Mouse (Mus musculus) heart, postnatal 4 days (tissue): ENCODE data around the gene Gm20683. TPM values are rescaled to one million over a fixed set of nuclear protein-coding genes. Genes with fewer than 3 reads are reported as not detected.
"Not testable (repeated sequence)": the region's sequence is repeated elsewhere in the genome, so short reads cannot be mapped to it uniquely, and the experiment has no call there.

Experiments
- DNase-seq: peaks from one replicate; pipeline ENCODE4 v3.0.0; 2021
- total RNA-seq, 2 experiments: library from RNA; stranded (reverse); gene quantifications; 2 replicates each; pipeline ENCODE4 v1.2.3; 2021

Gene Gm20683
- total RNA-seq, 2 experiments from 2014 or later = 1.8 to 2.6 TPM

- no peak for DNase-seq
Observed at GRCm38 (mm10) chr17:25873405-25874147, 32.0 kb upstream of the Gm20683 start.

- no peak for DNase-seq
Observed at GRCm38 (mm10) chr17:25872676-25873075, 31.1 kb upstream of the Gm20683 start.

DNA sequence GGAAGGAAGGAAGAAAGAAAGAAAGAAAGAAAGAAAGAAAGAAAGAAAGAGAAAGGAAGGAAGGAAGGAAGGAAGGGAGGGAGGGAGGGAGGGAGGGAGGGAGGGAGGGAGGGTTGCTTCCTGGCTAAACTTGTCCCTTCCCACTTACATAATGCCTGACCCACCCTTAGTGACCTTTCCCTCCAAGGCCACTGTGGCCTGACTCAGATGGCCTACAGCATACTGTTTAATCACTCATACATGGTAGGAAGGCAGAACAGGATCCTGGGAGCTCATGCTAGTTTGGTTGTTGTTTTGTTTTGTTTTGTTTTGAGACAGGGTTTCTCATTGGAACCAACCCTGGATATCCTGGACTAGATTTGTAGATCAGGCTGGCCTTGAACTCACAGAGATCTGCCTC, 30.0 kb upstream of the Gm20683 start:
- not testable (repeated sequence) for DNase-seq

- DNase-seq = no peak
Observed at GRCm38 (mm10) chr17:25869954-25870353, 28.4 kb upstream of the Gm20683 start.

GRCm38 (mm10) chr17:25869498-25869897, 27.9 kb upstream of the Gm20683 start:
- no peak for DNase-seq

DNA sequence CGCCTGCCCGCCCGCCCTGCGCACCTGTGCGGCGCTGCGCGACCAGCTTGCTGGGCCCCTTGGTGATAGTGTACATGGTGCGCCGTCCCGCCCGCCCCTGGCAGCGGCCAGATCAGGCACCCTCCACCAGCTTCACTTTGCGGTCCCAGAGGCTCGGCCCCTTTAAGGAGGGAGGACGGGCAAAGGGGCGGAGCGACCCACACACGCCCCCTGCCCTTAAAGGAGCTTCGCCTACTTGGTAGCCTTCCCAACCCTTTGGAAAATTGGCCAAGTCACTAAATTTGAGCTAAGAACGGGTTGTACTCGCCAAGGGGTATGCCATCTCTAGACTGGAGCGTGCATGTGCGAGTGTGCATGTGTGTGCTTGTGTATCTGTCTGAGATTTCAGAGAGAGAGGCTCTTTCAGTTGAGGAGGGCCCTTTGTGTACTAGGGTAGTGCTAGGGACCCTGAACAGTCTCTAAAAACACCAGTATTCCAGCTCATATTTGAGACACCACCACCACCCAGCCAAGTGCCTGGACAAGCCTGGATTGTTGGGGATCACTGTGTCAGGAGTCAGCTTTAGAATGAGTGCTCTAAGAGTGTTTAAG, 27.1 kb upstream of the Gm20683 start, which contains the start of gene Mcrip2:
Mcrip2 (minus strand) TSS at position 164 of the 591 bp plus-strand sequence.
- peak; percentile 85 for DNase-seq

DNA sequence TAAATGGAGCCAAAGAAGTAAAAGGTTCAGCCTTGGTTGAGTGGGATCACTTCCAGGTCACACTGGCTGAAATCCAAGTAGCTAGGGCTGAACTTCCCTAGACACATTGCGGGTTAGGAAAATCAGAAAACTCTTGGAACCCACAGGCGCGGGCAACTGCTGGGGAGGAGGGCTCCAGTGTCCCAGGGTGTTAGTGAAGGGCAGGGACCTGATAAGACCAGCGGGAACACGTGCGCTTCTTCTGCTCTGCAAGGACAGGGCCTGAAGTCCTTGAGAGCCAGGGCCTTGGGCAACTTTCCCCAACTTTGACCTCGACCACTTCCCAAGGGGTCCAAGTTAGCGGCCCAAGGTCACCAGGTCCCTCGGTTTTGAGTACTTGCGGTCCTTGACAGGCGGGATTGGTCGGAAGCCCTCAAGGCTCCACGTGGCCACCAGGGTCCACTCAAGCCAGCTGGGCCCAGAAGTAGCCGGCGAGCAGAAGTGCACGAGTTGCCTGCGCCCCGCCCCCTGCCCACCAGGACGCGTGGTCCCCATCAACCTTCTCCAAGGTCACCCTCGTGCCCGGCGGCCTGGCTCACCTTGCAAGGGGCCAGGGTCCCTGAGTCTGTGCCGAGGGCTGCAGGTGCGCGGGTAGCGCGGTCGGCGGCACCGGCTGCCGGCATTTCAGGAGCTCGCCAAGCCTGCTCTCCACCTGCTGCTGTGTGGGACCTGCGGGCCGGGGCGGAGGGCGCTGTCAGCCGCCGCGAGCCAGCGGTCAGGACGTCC, 26.5 kb upstream of the Gm20683 start:
- DNase-seq = peak; percentile 74

GRCm38 (mm10) chr17:25867509-25867835, 25.9 kb upstream of the Gm20683 start:
- no peak for DNase-seq

DNA sequence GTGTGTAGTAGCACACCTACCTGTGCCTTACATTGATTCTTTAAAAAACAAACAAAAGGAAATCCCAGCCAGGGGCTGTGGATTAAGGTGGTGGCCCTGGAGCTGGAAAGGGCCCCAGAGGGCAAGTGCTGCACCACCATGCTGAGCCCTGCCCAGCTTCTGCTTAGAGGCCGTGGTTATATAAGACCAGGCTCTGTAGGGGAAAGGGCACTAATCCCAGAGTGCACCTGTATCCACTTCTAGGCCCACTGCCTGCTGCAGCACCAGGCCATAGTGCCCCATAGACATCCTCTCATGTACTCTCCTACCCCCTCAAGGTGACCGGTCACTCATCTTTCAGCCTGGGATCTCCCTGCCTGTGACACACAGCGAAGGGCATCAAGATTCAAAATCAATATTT, 24.6 kb upstream of the Gm20683 start:
- DNase-seq = peak; percentile 6

DNA sequence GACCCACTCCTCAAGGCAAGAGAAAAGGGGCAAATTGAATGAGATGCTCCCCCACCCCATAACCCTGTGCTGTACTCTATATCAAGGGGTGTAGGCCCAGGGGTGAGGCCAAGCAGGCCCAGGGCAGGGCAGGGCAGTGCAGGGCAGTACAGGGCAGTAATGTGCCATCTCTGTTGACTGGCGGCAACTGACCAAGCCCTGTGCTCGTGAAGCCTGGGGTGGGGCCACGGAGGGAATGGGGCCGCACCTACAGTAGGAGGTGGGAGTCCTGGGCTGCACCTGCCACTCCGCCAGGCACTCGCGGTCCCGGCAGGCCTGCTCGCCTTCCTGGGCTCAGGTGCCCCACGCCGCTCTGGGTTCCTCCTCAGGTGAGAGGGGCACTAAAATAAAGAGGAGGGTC, 23.7 kb upstream of the Gm20683 start:
- DNase-seq = peak; percentile 7

- no peak for DNase-seq
Observed at GRCm38 (mm10) chr17:25864311-25864710, 22.7 kb upstream of the Gm20683 start.

DNA sequence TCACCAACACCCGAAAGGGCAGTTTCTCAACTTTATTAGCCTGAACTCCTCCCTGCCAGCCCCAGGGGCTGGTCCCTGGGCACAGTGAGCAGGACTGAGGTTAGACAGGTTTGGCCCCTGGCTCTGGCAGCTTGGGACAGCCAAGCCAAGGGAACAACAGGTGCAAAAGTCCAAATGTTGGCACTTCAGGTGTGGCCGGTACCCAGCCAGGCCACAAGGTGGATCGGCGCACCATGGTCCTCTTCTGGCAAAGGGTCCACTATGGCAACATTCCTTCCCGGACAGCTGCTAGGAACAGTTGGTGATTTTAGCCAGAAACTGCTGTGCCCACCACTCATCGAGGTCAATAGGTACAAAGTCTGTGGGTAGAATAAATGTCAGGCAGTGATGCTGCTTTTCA, 22.1 kb upstream of the Gm20683 start:
- no peak for DNase-seq

DNA sequence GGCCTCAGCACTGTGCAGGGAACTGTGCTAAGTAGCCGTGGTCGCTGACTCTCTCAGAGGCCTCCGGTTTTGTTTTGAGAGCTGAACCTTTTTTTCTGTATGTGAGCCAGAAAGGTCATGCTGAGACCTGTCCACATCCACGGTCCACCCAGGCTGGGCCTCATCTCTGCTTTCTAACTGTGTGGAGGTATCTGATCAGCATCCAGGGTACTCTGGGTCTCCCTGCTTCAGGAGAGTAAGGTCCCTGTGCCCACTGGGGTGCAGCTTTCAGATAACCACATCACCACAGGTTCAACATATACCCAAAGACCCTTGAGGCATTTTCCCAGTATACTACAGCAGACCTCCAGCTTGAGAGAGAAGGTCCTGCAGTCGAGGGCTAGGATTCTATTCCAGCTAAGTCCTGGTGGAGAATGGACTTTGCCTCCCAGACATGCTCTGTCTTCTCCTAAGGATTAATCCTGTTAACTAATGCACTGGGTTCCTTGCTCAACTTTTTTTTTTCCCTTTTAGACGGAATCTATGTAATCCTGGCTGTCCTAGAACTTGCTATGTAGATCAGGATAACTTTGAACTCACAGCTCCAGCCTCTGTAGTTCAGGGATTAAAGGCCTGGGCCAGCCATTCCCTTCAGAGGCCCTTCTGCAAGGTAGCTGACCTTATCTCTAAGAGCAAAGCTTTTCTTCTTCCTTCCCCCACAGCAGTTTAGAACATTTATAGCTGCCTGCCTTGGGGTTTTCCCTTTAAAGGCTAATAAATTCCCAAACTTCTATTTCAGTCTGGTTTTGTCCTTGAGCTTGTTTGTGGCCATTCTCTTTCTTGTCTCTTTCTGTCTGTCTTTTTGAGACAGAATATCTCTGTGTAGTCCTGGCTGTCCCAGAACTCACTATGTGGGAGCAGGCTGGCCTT, 20.4 kb upstream of the Gm20683 start:
- DNase-seq = no peak

DNA sequence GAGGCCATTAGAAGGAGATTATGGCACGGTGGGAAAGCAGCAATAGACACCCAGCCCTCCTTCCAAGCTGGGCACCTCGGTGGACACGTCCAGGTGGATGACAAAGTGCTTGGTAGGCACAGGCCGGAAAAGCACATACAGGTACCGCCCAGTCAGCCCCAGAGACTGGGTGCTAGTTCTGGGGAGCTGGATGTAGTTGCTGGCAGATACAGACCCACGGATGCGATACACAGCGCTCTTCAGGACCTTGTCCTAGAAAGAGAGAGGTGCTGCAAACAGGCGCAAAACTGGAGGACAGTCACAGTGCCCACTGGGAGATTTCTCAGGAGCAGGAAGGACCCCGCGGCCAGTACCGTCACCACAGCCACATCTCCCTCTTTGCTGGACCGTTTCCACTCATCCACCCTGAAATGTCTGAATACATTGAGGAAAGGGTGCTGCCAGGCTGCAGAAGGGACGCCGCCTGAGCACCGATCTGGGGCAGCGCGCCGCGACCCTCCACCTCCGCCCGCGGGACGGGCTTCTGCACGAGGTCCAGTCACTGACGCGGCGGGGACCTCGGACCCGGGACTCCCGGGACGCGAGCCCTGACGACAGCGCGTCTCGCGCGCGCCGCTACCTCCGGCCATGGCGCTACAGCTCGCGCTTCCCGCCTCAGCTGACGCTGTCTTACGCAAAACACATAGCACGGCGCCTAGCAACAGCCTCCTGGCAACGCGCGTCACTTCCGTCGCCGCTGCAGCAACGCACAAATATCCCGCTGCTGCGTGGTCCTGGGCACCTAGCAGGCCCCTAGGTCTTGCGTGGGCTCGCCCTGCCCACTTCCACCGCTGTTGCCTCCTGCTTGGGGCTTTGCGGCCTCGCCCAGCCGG, 19.5 kb upstream of the Gm20683 start, which contains the start of gene Wdr90:
Wdr90 (minus strand) TSS at position 670 of the 872 bp plus-strand sequence.
- DNase-seq = peak; percentile 88

DNA sequence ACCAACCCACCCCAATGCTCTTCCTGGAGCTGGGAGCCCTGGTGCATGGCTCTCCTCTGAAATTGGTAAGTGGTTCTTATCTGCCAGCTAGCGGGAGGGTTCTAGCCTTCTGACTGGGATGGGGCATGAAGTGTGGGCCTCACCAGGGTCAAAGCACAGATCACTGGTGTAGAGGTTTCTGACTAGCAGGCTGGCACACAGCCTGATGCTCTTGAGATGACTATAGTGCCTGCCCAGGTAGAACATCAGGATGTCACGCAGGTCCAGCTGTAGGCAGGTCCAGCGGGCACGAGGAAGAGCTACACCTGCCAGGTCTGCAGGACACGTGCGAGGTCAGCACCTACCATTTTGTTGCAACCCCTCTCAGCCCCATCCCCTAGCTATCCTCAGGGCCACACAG, 18.7 kb upstream of the Gm20683 start:
- DNase-seq = no peak

DNA sequence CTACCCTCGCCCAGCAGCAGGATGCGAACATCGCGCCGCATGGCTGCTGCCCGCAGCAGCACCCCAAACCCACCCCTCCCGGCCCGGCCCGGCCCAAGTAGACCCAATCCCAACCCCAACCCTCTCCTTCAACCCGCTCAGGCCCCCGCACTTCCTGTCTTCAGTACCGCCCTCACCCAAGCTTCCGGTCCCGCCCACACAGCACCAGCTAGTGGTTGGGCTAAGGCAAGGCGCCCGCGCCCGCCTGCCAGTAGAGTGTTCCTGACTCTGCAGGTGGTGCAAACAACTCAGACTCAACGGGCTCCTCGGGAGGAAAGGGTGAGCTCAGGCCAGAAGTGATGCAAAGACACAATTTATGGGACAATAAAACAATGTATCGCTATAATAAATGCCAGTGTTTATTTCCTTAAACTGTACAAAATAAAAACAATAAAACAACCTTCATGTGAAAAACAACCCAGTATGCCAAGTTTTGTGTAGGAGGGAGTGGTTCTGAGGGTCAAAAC, 2.9 kb upstream of the Gm20683 start, which contains the start of gene Rhot2:
Rhot2 (minus strand) TSS at position 456 of the 506 bp plus-strand sequence.
- DNase-seq = peak; percentile 95

- no peak for DNase-seq
Observed at GRCm38 (mm10) chr17:25843636-25844395, 2.3 kb upstream of the Gm20683 start.

DNA sequence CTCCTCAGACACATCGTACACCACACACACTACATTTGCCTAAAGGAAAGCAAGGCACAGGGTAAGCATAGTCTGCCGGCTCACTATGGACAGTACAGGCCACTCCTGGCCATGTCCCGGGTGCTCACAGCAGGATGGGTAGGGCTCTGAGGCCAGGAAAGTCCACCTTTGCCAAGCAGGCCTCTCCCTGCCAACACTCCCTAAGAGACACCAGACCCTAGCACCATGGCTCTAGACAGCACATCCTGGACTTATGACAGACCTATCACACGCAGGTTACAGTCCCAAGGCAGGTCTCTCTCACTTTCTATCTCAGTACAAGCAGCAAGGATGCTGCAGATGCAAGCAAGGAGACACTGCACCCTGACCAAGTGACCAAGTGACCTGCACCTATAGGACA, 1.6 kb upstream of the Gm20683 start:
- no peak for DNase-seq

DNA sequence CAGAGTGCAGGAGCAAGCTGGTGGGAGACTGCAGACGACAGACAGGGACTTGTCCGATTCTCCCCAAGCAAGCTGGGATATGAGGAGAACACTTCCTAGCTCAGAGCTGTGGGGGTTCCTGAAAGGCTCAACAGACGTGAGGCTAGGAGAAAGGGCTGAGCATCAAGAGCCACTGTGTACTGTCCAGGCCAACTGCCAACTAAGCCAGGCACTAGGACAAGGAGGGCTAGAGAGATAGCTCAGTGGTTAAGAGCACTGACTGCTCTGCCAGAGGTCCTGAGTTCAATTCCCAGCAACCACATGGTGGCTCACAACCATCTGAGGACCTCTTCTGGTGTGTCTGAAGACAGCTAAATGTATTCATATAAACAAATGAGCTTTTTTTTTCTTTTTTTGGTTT, 946 bp upstream of the Gm20683 start:
- DNase-seq = no peak

DNA sequence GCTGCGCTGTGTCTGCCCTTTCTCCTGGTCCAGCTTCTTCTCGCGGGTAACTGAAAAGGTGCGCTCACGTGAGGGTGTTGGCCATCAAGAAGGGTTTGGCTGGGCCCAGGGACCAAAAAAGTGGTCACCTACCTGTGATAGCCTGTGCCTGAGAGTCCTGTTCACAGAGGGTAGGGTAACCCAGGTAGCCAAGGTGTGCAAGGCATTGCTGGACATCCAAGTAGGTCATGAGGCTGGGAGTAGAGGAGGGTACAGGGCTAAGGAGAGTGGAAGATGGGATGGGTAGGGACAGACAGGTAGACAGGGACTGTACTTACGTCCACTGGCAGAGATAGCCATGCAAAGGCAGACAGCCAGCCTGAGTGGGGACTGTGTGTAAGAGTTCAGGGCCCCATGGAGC, 1.0 kb downstream of the Gm20683 start:
- no peak for DNase-seq
